Mouse (Mus musculus) stomach, postnatal 0 days (tissue): ENCODE measurements around the gene Arid1a. TPM values are rescaled to one million over a fixed set of nuclear protein-coding genes. Genes with fewer than 3 reads are reported as not detected.

ENCODE experiments used
- ATAC-seq: fragments of 200-750 bp; cut with Nextera tagmentation; 2 replicates; pipeline ENCODE4 v1.8.0; 2017; ENCODE audit not compliant: low FRiP score, low TSS enrichment
- DNase-seq: peaks from one replicate; pipeline ENCODE4 v3.0.0-alpha.2; 2016; ENCODE audit warnings: low spot score
- H3K27ac ChIP-seq: fragments of 300-500 bp; sonication (generic); replicated peaks from 2 replicates; pipeline ENCODE4 v1.5.1; 2014; ENCODE audit warnings: mild to moderate bottlenecking, control low read depth
- H3K27me3 ChIP-seq: fragments of 300-500 bp; sonication (generic); 2 replicates; pipeline ENCODE4 v1.6.1; 2014; ENCODE audit warnings: low read length; ENCODE audit not compliant: control insufficient read depth, insufficient read depth
- H3K36me3 ChIP-seq: fragments of 300-500 bp; sonication (generic); 2 replicates; pipeline ENCODE4 v1.6.1; 2014; ENCODE audit warnings: low read length, mixed read lengths; ENCODE audit not compliant: control insufficient read depth, insufficient read depth
- H3K4me1 ChIP-seq: fragments of 300-500 bp; sonication (generic); replicated peaks from 2 replicates; pipeline ENCODE4 v1.6.1; 2014; ENCODE audit warnings: antibody characterized with exemption; ENCODE audit not compliant: control insufficient read depth, insufficient read depth
- H3K4me2 ChIP-seq: fragments of 300-500 bp; sonication (generic); replicated peaks from 2 replicates; pipeline ENCODE4 v1.6.1; 2014; ENCODE audit warnings: low read depth, mild to moderate bottlenecking, control low read depth, moderate library complexity
- H3K4me3 ChIP-seq: fragments of 300-500 bp; sonication (generic); 2 replicates; pipeline ENCODE4 v1.5.1; 2014; ENCODE audit warnings: low read depth, low read length, control low read depth
- H3K9ac ChIP-seq: fragments of 300-500 bp; sonication (generic); 2 replicates; pipeline ENCODE4 v1.6.1; 2014; ENCODE audit warnings: mild to moderate bottlenecking, low read length, control low read depth, mixed read lengths
- H3K9me3 ChIP-seq: fragments of 300-500 bp; sonication (generic); 2 replicates; pipeline ENCODE4 v1.6.1; 2016; ENCODE audit warnings: low read length; ENCODE audit not compliant: control insufficient read depth
- CTCF ChIP-seq: IDR thresholded peaks from 2 replicates; pipeline ENCODE4 v1.5.1; 2016; ENCODE audit warnings: antibody characterized with exemption, low read depth, mild to moderate bottlenecking, moderate library complexity
- EP300 ChIP-seq: optimal IDR thresholded peaks from 2 replicates; pipeline ENCODE3; 2016; ENCODE audit warnings: antibody characterized with exemption
- WGBS: fragments of 180-500 bp; shearing (Covaris S2); extraction: QIAGEN DNeasy Blood & Tissue Kit; methylation state at CpG from one replicate; pipeline ENCODE4 v1.1.7; 2014; 5-methylcytosine and 5-hydroxymethylcytosine counted together
- polyA plus RNA-seq: library from polyadenylated mRNA; unstranded; fragments of >200 nt; fragmentation: Nextera tagmentation; extraction: Ambion mirVana; gene quantifications from 2 replicates; pipeline ENCODE4 v1.2.1, GENCODE M21; 2015

Arid1a gene
- polyA plus RNA-seq, 1 experiment from 2014 or later, result 8.7 TPM

GRCm38 (mm10) chr4:133725706-133726105 lies 30.9 kb downstream of the Arid1a start:
- no peak overlapping the region for H3K27ac ChIP-seq
- ATAC-seq, result no peak

GRCm38 (mm10) chr4:133719791-133720190 lies 36.8 kb downstream of the Arid1a start:
- peaks cover 35% of the 10 kb centered on the region for H3K36me3 ChIP-seq
- 60% methylated on average over 3 of the region's 3 CpGs for WGBS
- no peak overlapping the region for H3K4me2 ChIP-seq
- H3K27ac ChIP-seq, result no peak overlapping the region
- no peak overlapping the region for H3K4me3 ChIP-seq
- H3K4me1 ChIP-seq, result no peaks in the 10 kb centered on the region; the same call in 1 of the 2 replicates
- no peak for TF ChIP-seq EP300
- TF ChIP-seq CTCF, result no peak
- no peak for DNase-seq
- no peak overlapping the region for H3K9ac ChIP-seq
- no peaks in the 10 kb centered on the region for H3K27me3 ChIP-seq
- H3K9me3 ChIP-seq, result no peaks in the 10 kb centered on the region
- ATAC-seq, result no peak

More at GRCm38 (mm10) chr4:133725706-133726105, 30.9 kb downstream of the Arid1a start:
- WGBS, result 60% methylated on average over 2 of the region's 2 CpGs
- Histone ChIP-seq H3K4me2 (no peak overlapping the region), H3K4me1 (peaks cover 9% of the 10 kb centered on the region), H3K9me3 (no peaks in the 10 kb centered on the region), H3K36me3 (peaks cover 9% of the 10 kb centered on the region), H3K9ac (no peak overlapping the region), H3K4me3 (no peak overlapping the region), H3K27me3 (no peaks in the 10 kb centered on the region)
- no peak for TF ChIP-seq CTCF
- no peak for TF ChIP-seq EP300
- no peak for DNase-seq

- Histone ChIP-seq H3K9me3 (no peaks in the 10 kb centered on the region), H3K9ac (no peak overlapping the region), H3K4me1 (no peaks in the 10 kb centered on the region; the same call in 1 of the 2 replicates), H3K36me3 (peaks cover 16% of the 10 kb centered on the region), H3K4me3 (no peak overlapping the region), H3K27me3 (no peaks in the 10 kb centered on the region), H3K27ac (no peak overlapping the region), H3K4me2 (no peak overlapping the region)
- DNase-seq, result no peak
- WGBS, result 60% methylated on average over 5 of the region's 5 CpGs
- no peak for ATAC-seq
- TF ChIP-seq CTCF (no peak), EP300 (no peak)
Observed at GRCm38 (mm10) chr4:133712755-133713154, 43.8 kb downstream of the Arid1a start.

GRCm38 (mm10) chr4:133711307-133712076 lies 45.1 kb downstream of the Arid1a start:
- H3K4me1 ChIP-seq, result peaks cover 4% of the 10 kb centered on the region; the same call in 1 of the 2 replicates
- no peak overlapping the region for H3K27ac ChIP-seq
- TF ChIP-seq EP300, result no peak
- TF ChIP-seq CTCF, result no peak
- 80% methylated on average over 6 of the region's 6 CpGs for WGBS
- DNase-seq (no peak), ATAC-seq (no peak)
- no peaks in the 10 kb centered on the region for H3K9me3 ChIP-seq
- H3K4me2 ChIP-seq, result no peak overlapping the region
- H3K4me3 ChIP-seq, result no peak overlapping the region
- H3K9ac ChIP-seq, result no peak overlapping the region
- H3K27me3 ChIP-seq, result no peaks in the 10 kb centered on the region
- H3K36me3 ChIP-seq, result peaks cover 10% of the 10 kb centered on the region

- DNase-seq (no peak), ATAC-seq (no peak)
- Histone ChIP-seq H3K9me3 (no peaks in the 10 kb centered on the region), H3K9ac (no peak overlapping the region), H3K4me1 (peaks cover 11% of the 10 kb centered on the region), H3K4me3 (no peak overlapping the region), H3K4me2 (no peak overlapping the region), H3K36me3 (0 out of 2 replicates have a peak, but pooled peaks cover 7% of the 10 kb centered on the region), H3K27me3 (no peaks in the 10 kb centered on the region), H3K27ac (no peak overlapping the region)
- TF ChIP-seq EP300 (no peak), CTCF (no peak)
- 67% methylated on average over 2 of the region's 2 CpGs for WGBS
Observed at GRCm38 (mm10) chr4:133709395-133709794, 47.2 kb downstream of the Arid1a start.

- Histone ChIP-seq H3K4me1 (peaks cover 11% of the 10 kb centered on the region), H3K36me3 (no peaks in the 10 kb centered on the region), H3K27ac (peak overlapping the region; percentile 64; the same call in 1 of the 2 replicates), H3K4me3 (no peak overlapping the region), H3K9ac (no peak overlapping the region), H3K27me3 (no peaks in the 10 kb centered on the region), H3K4me2 (no peak overlapping the region), H3K9me3 (no peaks in the 10 kb centered on the region)
- ATAC-seq (no peak), DNase-seq (no peak)
- 45% methylated on average over 1 of the region's 1 CpGs for WGBS
- no peak for TF ChIP-seq CTCF
- TF ChIP-seq EP300, result no peak
Observed at GRCm38 (mm10) chr4:133707464-133707863, 49.1 kb downstream of the Arid1a start.
